Mouse (Mus musculus) frontal cortex, postnatal 36 days (tissue): ENCODE results near the gene Zfp955b.
"Not testable (repeated sequence)": the region's sequence is repeated elsewhere in the genome, so short reads cannot be mapped to it uniquely, and the experiment has no call there.

Experiments used
- DNase-seq, 2 experiments: peaks; one replicate each; pipeline ENCODE4 v3.0.0; 2022; ENCODE audit warnings: low spot score in 2 of 2

The Zfp955b gene

DNA sequence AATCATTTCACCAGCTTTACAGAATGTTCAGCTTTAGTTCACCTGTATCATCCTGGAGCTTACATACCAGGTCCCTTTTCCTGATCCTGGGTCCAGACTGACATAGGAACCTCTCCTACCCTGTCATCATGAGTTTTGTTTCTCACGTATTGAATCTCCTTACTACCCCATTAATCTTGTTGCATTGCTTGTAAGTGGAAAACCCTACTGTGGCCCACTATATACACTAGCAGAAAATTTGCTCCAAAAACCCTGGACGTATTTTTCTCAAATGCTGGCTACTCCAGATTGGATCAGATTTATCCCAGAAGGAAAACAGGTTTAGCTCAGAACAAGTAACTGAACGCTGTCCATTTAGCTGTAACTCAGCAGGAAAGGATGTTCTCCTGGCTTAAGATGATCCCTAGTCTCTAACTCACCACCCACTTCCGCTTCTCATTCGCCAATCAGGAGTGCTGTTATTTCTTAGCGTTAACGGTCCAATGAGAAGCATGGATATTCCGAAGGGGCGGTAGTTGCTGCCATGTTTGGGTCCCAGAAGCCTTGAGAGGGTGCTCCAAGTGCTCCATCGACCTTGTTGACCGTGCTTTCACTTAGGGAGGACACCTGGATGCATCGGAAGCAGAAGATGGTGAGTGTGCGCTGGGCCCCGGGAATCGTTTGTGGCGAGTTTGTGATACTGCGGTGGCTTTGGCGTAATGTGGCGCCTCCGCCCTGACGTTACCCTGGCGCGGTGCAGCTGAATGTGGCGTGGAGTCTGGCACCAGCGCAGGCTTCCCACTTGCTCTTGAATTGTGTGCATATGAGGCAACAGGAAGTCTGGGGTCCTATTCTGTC is at the start of gene Zfp955b:
Gene Zfp955b, plus strand, starts transcription at position 506 of the 837 bp plus-strand sequence.
- not testable (repeated sequence) for DNase-seq

DNA sequence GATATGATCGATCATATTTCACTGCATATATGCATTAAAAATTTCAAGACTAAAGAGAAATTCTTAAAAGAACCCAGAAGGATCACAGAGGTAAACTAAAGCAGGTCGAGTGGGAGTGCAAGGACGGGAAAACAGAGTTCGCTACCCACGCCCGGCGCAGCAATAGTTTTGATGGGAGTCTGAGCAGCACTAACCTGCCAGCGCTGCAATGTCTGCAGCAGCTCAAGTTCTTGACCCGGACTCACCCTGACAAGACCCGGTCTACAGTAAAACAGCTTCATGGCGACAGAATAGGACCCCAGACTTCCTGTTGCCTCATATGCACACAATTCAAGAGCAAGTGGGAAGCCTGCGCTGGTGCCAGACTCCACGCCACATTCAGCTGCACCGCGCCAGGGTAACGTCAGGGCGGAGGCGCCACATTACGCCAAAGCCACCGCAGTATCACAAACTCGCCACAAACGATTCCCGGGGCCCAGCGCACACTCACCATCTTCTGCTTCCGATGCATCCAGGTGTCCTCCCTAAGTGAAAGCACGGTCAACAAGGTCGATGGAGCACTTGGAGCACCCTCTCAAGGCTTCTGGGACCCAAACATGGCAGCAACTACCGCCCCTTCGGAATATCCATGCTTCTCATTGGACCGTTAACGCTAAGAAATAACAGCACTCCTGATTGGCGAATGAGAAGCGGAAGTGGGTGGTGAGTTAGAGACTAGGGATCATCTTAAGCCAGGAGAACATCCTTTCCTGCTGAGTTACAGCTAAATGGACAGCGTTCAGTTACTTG is 34.6 kb upstream of the Zfp955b start, which contains the start of gene Zfp955a:
Gene Zfp955a, minus strand, starts transcription at position 616 of the 789 bp plus-strand sequence.
- not testable (repeated sequence) for DNase-seq

DNA sequence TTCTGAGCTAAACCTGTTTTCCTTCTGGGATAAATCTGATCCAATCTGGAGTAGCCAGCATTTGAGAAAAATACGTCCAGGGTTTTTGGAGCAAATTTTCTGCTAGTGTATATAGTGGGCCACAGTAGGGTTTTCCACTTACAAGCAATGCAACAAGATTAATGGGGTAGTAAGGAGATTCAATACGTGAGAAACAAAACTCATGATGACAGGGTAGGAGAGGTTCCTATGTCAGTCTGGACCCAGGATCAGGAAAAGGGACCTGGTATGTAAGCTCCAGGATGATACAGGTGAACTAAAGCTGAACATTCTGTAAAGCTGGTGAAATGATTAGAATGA is 34.1 kb upstream of the Zfp955b start:
- DNase-seq: not testable (repeated sequence)

DNA sequence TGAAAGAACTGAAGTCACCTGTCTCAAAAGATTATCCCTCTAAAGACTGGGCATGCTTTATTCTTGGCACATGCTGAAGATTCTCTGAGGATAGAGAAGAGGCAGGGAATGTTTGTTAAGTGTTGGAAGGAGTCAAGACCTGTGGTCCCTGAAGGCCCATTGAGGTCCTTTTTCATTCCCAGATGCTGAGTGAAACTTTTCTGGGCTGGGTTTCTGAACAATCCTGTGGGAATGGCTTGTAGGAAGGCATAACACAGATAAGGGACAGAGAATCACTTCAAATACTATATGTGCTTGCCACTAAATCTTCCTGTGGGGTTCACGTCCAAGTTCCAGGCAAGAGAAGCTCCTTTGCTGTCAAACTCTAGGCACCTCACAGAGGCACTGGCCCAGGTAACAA is 25.0 kb upstream of the Zfp955b start, which contains the start of gene Olfr63:
Gene Olfr63, plus strand, starts transcription at position 301 of the 400 bp plus-strand sequence.
- DNase-seq: no peak

DNA sequence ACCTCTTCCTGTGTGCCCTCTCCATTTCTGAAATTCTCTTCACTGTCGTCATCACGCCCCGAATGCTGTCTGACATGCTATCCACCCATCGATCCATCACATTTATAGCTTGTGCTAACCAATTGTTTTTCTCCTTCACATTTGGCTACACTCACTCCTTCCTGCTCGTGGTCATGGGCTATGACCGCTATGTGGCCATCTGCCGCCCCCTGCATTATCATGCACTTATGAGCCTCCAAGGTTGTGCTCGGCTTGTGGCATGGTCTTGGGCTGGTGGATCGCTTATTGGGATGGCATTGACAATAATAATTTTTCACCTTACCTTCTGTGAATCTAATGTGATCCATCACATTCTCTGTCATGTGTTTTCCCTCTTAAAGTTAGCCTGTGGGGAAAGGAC is 20.4 kb upstream of the Zfp955b start:
- DNase-seq: no peak

DNA sequence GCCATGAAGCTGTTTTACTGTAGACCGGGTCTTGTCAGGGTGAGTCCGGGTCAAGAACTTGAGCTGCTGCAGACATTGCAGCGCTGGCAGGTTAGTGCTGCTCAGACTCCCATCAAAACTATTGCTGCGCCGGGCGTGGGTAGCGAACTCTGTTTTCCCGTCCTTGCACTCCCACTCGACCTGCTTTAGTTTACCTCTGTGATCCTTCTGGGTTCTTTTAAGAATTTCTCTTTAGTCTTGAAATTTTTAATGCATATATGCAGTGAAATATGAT is 469 bp downstream of the Zfp955b start:
- not testable (repeated sequence) for DNase-seq

DNA sequence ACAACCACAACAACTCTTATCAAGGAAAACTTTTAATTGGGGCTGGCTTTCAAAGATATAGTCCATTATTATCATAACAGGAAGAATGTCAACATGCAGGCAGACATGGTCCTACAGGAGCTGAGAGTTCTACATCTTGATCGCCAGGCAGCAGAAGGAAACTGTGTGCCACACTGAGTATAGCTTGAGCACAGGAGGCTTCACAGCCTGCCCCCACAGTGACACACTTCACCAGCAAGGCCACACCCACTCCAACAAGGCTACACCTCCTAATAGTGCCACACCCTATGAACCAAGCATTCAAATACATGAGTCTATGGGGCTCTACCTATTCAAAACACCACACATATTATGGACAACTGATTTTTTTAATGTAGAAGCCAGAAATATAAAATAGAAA is 63.6 kb downstream of the Zfp955b start:
- no peak for DNase-seq
